Mouse (Mus musculus) gastrocnemius, adult 18-20 months (tissue): ENCODE results near the gene Prima1. TPM values are rescaled to one million over a fixed set of nuclear protein-coding genes. Genes with fewer than 3 reads are reported as not detected.

Experiments
- DNase-seq: peaks from one replicate; pipeline ENCODE4 v3.0.0; 2021; ENCODE audit warnings: low spot score
- total RNA-seq, 2 experiments: library from RNA; stranded (reverse); gene quantifications; 2 replicates each; pipeline ENCODE4 v1.2.3; 2021

The Prima1 gene
- total RNA-seq, 2 experiments from 2014 or later: 9.9 to 29.8 TPM

DNA sequence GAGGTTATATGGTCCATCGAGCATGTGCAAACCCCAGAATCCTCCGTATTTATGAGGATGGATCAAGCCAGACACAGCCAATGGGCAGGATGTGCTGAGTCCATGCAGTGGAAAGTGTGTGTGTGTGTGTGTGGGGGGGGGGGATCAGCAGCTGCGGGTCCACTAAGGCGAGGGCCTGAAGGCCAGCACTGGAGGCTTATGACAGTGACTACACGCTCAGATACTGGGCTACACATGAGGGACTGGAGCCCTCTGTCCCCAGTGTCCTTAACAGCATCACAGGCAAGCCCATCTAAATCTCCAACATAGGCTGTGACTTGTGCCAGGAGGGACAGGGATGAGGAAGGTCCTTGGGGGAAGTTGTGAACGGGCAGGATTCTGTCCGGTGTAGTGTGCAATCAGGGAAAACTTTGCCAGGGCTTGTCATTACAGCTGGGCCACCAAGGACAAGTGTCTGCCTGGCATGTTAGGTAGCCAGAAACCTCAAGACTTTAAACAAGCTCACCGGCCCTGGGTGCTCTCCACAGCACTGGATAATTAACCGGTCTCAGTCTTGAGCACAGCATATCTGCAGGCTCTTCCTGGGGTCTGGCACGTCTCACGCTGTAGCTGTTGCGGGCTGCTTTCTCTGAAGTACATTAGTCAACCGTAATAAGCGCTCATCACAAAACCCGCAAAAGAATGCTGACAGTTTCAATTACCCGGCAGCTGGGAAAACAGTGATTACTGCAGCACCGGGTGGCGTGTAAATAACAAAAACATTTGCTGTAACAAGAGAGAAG is 84.6 kb downstream of the Prima1 start:
- DNase-seq: no peak

- DNase-seq: no peak
Measured at GRCm38 (mm10) chr12:103155406-103155805, 86.5 kb downstream of the Prima1 start.

- no peak for DNase-seq
Measured at GRCm38 (mm10) chr12:103154927-103155326, 87.0 kb downstream of the Prima1 start.

GRCm38 (mm10) chr12:103150247-103150646 is 91.7 kb downstream of the Prima1 start:
- no peak for DNase-seq

Other genes starting within 250 kb of the Prima1 start
- gene Fam181a, start 68.8 kb upstream of the Prima1 start, total RNA-seq: not detected
- 100 to 1,000 TPM; 852 to 871 TPM for gene Asb2, start 113.9 kb upstream of the Prima1 start, total RNA-seq
- gene Otub2, start 146.5 kb upstream of the Prima1 start, total RNA-seq: 10 to 100 TPM; 11.2 to 15.5 TPM
- gene 9330161L09Rik, start 165.7 kb upstream of the Prima1 start, total RNA-seq: 1 to 10 TPM in 1 of 2 experiments, under 1 TPM in 1; 0.62 to 1.1 TPM
- gene Ddx24, start 183.7 kb upstream of the Prima1 start, total RNA-seq: 10 to 100 TPM; 73.5 to 91.8 TPM
- 10 to 100 TPM; 53.0 to 82.0 TPM for gene Ifi27, start 192.1 kb upstream of the Prima1 start, total RNA-seq
- gene Ifi27l2a, start 201.5 kb upstream of the Prima1 start, total RNA-seq: 10 to 100 TPM; 15.5 to 29.8 TPM
- gene Ifi27l2b, start 215.1 kb upstream of the Prima1 start, total RNA-seq: not detected